Mouse (Mus musculus) cerebellum, postnatal 4 days (tissue): ENCODE measurements around the gene Dock7.

ENCODE experiments used
- DNase-seq, 2 experiments: peaks; one replicate each; pipeline ENCODE4 v3.0.0; 2022; ENCODE audit warnings: low spot score in 2 of 2, mixed read lengths in 1 of 2

The Dock7 gene

GRCm38 (mm10) chr4:99120211-99121122 is at the start of gene Dock7:
Gene Dock7, minus strand, starts transcription at chr4:99120915.
- DNase-seq, result peak; percentile 69 to 87

- DNase-seq, result no peak
Observed at GRCm38 (mm10) chr4:99168869-99169268, 48.2 kb upstream of the Dock7 start.

- DNase-seq, result no peak
Observed at GRCm38 (mm10) chr4:99163547-99163946, 42.8 kb upstream of the Dock7 start.

GRCm38 (mm10) chr4:99163001-99163400 is 42.3 kb upstream of the Dock7 start:
- DNase-seq, result no peak

DNA sequence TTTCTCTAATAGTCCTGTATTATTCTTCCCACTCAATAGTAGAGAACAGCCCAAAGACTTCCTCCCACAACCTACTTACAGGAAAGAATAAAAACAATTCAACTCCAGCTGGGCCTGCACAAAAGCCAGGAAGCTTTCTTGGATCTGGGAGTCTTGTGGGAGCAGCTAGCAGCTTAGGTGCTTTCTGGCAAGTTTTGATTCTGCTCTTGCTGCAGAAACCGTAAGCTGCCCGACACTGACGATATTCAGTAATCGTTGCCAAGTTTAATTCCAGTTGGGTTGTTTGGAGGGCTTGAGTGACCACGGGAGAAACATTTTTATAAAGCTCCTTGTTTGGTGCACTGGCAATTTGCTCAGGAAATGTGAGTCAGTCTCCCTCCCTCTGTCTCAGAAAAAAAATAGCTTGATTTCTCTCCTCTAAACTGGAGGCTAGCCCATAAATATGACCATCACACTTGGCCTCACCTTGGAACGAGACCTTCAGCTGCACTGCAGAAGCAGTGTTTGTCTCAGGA is 40.8 kb upstream of the Dock7 start:
- no peak for DNase-seq

DNA sequence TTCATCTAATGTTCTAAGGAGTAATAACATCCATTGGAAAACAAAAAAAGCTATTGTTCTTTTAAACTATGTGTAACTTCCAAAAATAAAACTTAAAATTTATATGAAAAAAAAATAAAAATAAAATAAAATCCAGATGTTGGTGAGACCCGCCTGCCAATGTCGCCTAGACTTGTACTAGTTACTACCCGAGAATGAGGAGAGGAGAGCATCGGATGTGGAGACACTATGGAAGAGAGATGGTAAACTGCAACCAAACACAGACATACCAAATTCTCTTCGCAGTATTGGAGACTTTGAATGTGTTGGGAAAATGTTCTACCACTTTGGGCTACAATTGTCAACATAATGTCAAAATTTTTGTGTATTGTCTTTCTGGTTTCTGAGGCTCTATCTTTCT is 40.2 kb upstream of the Dock7 start:
- no peak for DNase-seq

GRCm38 (mm10) chr4:99160414-99160813 is 39.7 kb upstream of the Dock7 start:
- DNase-seq, result no peak

DNA sequence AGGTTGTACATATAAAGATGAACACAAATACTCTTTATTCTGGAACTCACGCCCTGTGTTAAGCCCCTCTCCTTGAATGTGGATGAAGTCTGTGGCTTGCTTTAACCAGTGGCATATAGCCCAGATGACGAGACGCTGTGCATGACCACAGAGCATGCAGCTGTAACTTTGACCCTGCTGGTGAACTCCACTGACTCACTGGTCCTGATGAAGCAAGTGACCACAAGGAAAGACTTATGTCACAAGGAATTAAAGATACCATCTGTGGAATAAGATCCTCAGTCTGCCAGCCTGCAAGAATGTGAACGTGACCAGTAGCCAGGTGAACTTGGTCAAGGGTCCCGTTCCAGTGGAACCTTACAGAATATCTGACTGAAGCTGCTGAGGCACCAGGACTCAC is 37.8 kb upstream of the Dock7 start:
- DNase-seq, result no peak

DNA sequence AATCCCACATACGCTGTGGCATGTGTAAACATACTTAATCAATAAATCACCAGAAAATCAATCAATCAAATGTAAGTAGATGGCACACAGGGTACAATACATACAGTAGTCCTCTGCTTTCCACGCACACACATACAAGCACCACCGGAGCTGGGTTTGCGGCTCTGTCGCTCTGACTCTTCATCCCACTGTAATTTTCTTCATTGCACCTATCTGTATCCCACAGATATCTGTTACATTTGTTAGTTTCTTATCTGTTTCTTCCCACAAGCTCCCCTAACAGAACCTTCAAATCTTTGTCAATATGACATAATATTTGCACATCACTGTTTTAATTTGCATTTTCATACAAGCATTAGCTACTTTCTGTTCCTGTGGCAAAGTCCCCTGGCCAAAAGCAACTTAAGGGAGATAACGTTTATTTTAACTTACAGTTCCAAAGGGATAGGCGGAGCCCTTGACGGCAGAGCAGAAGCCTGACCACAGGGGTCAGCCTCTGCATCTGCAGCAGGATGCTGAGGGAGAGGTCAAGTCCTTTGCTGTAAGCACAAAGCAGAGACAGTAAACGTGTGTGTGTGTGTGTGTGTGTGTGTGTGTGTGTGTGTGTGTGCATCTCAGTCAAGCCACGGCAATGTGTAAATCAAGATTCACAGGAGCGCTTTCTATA is 36.1 kb upstream of the Dock7 start:
- DNase-seq, result no peak

GRCm38 (mm10) chr4:99151885-99152558 is 31.3 kb upstream of the Dock7 start:
- DNase-seq, result no peak

DNA sequence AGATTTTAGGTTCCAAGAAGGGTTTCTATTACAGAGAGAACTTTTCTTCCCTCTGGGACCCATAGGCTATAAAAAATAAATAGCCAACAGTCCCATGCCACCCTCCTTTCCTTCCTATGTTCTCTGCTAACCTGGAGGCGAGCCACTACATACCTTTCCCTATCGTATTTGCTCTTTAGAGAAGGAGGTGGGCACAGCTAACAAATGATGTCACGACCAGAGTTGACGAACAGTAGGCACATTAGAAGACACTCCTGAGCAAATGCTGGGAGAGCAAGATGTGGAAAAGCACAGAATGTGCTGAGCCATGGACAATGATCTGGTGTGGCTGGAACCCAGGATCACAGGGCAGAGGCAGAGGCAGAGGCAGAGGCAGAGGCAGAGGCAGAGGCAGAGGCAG is 30.7 kb upstream of the Dock7 start:
- no peak for DNase-seq

DNA sequence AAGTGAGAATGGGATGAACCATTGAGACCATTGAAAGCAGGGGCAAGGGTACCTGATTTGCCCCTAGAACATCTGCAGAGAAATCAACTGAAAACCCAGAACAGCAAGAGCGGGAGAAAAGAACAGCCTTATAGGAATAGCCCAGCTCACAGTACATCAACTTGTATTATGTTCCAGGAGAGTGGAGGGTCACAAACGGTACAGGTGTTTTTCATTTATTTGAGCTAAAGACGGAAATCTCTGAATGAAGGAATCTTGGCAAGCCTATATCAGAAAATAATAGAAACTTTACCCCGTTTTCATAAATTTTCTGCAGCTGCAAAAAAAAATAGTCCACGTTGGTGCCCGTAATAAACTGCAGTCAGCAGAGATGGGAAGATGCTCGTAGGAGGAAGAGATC is 22.6 kb upstream of the Dock7 start:
- DNase-seq, result no peak

DNA sequence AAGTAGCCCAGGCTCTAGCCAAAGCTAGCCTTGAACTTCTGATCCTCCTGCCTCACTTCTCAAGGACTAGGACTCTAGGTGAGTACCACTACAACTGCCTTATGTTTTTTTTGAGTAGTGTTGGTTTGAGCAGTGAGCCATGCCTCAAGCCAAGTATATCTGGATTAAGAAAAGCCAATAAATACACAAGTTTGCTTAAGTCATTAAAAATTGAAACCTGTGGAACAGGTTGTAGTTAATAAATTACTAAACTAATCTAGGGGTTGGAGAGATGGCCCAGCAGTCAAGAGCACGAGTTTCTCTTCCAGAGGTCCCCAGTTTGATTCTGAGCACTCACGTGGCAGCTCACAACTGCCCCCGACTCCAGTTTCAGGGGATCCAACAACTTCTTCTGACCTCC is 20.9 kb upstream of the Dock7 start:
- DNase-seq, result no peak

GRCm38 (mm10) chr4:99141171-99141570 is 20.5 kb upstream of the Dock7 start:
- no peak for DNase-seq

DNA sequence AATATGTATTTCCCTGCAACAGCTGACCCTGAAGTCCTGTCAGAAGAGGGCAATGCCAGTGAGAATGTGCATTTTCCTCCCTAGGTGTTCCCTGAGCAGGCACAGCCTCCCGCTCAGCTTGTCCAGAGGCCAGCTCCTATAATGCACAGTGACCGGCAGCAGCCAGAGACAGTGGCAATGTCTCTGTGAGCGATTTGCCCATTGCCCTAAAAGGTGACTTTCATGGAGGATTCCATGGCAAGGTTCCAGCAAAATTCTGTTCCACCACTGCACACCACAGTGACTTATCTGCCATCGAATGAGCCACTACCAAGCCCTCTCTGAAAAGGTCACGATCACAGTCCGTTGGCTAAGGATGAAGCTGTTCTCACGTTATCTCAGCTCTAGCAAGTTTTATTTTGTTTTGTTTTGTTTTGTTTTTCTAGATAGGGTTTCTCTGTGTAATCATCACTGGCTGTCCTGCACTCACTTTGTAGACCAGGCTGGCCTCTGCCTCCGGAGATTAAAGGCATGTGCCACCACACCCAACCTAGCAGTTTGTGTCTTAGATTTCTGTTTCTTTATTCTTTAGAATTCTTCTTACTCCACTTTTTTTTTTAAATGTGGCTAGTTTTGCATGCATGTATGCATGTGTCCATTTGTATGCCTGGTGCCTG is 17.4 kb upstream of the Dock7 start:
- DNase-seq, result no peak

- DNase-seq, result no peak
Observed at GRCm38 (mm10) chr4:99134522-99134921, 13.8 kb upstream of the Dock7 start.

DNA sequence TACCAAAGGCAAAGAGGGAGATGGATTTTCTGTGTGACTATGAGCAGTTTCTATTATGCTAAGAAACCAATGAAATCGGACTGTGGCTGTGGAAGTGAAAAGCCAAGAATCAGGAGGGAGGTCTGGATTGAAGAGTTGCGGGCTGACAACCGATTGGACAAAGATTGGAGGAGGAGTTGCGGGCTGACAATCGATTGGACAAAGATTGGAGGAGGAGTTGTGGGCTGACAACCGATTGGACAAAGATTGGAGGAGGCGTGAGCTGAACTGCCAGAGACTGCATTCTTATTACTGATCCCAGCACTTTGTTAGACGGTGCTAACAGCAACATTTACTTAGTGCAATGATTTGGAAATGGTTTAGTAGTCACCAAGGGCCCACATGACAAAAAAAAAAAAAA is 12.6 kb upstream of the Dock7 start:
- no peak for DNase-seq

DNA sequence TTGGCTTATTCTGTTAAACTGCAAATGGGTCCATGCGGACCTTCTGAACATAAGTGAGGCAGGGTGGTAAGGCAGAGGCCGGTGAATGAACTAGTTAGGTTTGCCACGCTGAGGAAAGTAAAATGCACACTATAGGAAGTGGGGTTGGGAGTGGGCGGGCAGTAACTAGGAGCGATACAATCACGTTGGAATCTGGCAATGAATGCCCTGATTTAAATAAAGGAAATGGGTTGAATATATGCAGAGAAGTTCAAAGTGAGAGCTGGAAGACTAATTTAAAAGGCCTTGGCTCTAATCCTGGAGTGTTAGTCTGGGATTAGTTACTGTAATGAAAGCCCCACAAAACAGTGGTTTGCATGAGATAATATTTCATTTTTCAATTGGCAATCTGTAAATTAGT is 12.0 kb upstream of the Dock7 start:
- no peak for DNase-seq

GRCm38 (mm10) chr4:99131227-99131653 is 10.5 kb upstream of the Dock7 start:
- no peak for DNase-seq

- DNase-seq, result no peak
Observed at GRCm38 (mm10) chr4:99123546-99123945, 2.8 kb upstream of the Dock7 start.

GRCm38 (mm10) chr4:99122786-99123185 is 2.1 kb upstream of the Dock7 start:
- no peak for DNase-seq

DNA sequence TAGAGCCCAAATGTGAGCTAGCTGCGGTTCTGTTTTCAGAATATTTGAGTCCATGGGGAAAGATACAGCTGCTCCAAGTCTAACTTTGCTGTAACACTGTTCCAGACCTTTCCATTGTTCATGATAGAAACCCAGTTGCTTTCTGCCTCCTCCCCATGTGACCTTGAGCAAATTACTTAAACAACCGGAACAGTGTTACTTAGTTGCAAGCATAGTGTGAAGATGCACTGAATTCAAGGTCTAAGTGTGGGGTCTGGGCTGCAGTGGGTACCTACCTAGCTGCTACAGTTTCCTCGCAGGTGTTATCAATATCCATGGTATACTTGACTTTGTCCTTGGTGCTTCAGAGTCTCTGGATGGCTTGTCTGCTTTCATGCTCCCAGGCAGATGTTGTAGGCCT is 1.3 kb upstream of the Dock7 start:
- no peak for DNase-seq
